ENCODE assay signal across 8 mouse cellular contexts in genomic region chr5:115072143-115072542, GRCm38 (mm10). TPM values are rescaled to one million over a fixed set of nuclear protein-coding genes. Genes with fewer than 3 reads are reported as not detected.
DNase-seq lines count a peak whose midpoint lies in the region; ATAC-seq and TF ChIP-seq lines count a peak whose summit lies in the region.
"Had no signal": no experiment of that assay in that cellular context is flagged by ENCODE, and none has a peak within 500 bp of the region (broad histone marks: within the 10 kb centered on the region; RNA-seq: fewer than 3 reads in every experiment).

No protein-coding gene starts in this region.

- peak overlapping the region; percentile 59 for H3K27ac ChIP-seq in left cerebral cortex, adult 2 months
- H3K27ac ChIP-seq in heart, embryonic 16.5 days (ENCODE audit: low read length), result peak overlapping the region; percentile 11; the same call in 1 of the 2 replicates
- H3K27ac ChIP-seq in liver, embryonic 14.5 days, result peak overlapping the region; percentile 93
- peak overlapping the region; percentile 28; the same call in 1 of the 2 replicates for H3K27ac ChIP-seq in small intestine, adult 2 months (ENCODE audit: insufficient read depth, low read depth, low read length)

- H3K4me2 ChIP-seq in heart, embryonic 16.5 days (ENCODE audit: low read depth, low read length), result no peak overlapping the region
- peak overlapping the region; percentile 76 for H3K4me2 ChIP-seq in liver, embryonic 14.5 days (ENCODE audit: low read depth)

- TF ChIP-seq POLR2A in small intestine, adult 2 months (IDR thresholded peaks at IDR 0.05; ENCODE audit: low read depth, low read length), result no peak

- WGBS in heart, embryonic 16.5 days, result 80% methylated on average over 7 of the region's 7 CpGs
- 51% methylated on average over 7 of the region's 7 CpGs for WGBS in liver, embryonic 14.5 days (ENCODE audit: insufficient replicate concordance)
- WGBS in small intestine, adult 2 months, result 15% methylated on average over 7 of the region's 7 CpGs

- no peaks in the 10 kb centered on the region for H3K9me3 ChIP-seq in heart, embryonic 16.5 days (replicated peaks; ENCODE audit: control insufficient read depth, low read length)
- H3K9me3 ChIP-seq in liver, embryonic 14.5 days (ENCODE audit: control insufficient read depth, low read length), result no peaks in the 10 kb centered on the region

- no peak for ATAC-seq in heart, embryonic 16.5 days (replicated peaks; ENCODE audit: extremely low read depth, insufficient read depth, low FRiP score)
- ATAC-seq in liver, embryonic 14.5 days (ENCODE audit: insufficient read depth), result peak; percentile 50

- intact Hi-C loops in left cerebral cortex, adult 2 months (cut with DNase I), result no loop called here
- intact Hi-C loops in left cerebral cortex, postnatal 4 days (cut with DNase I), result no loop called here

- DNase-seq in left cerebral cortex, adult 2 months (ENCODE audit: extremely low spot score in 1 of 2, low spot score in 2 of 2), result peak; percentile 34 to 51
- DNase-seq in left cerebral cortex, postnatal 4 days, result no peak
- peak; percentile 77 for DNase-seq in c-Kit-negative CD71-positive TER-119-positive erythroid progenitor cells, embryonic 14.5 days (ENCODE audit: low read depth, low spot score)
- peak; percentile 65 to 76 (median 76) for DNase-seq in liver, embryonic 14.5 days (ENCODE audit: low read depth in 3 of 3, low spot score in 3 of 3)
- DNase-seq in neural tube, embryonic 10.5 days (ENCODE audit: extremely low spot score, low spot score), result no peak

- peak; percentile 37; the same call in 1 of the 2 replicates for TF ChIP-seq EP300 in liver, embryonic 14.5 days (IDR thresholded peaks at IDR 0.05; ENCODE audit: low read depth)

- no peaks in the 10 kb centered on the region for H3K27me3 ChIP-seq in heart, embryonic 16.5 days (ENCODE audit: control insufficient read depth, insufficient read depth, low read length)
- no peaks in the 10 kb centered on the region for H3K27me3 ChIP-seq in liver, embryonic 14.5 days (ENCODE audit: control insufficient read depth, insufficient read depth, low read length)
- no peaks in the 10 kb centered on the region for H3K27me3 ChIP-seq in small intestine, adult 2 months (ENCODE audit: control insufficient read depth, insufficient read depth, low read length)

- peaks cover 43% of the 10 kb centered on the region for H3K4me1 ChIP-seq in heart, embryonic 16.5 days (ENCODE audit: control insufficient read depth, insufficient read depth, low read length)
- H3K4me1 ChIP-seq in liver, embryonic 14.5 days (replicated peaks; ENCODE audit: control insufficient read depth in 2 of 2, insufficient read depth in 2 of 2, low read length in 1 of 2), result peaks cover 89% of the 10 kb centered on the region in 2 experiments
- peaks cover 36% of the 10 kb centered on the region for H3K4me1 ChIP-seq in small intestine, adult 2 months (ENCODE audit: control insufficient read depth, insufficient read depth, insufficient read length, low read length)

- peaks cover 4% of the 10 kb centered on the region; the same call in 1 of the 2 replicates for H3K36me3 ChIP-seq in heart, embryonic 16.5 days (ENCODE audit: control insufficient read depth, insufficient read depth)
- peaks cover 17% of the 10 kb centered on the region for H3K36me3 ChIP-seq in liver, embryonic 14.5 days (replicated peaks; ENCODE audit: control insufficient read depth, insufficient read depth, low read depth)
- H3K36me3 ChIP-seq in small intestine, adult 2 months (ENCODE audit: control insufficient read depth, insufficient read depth, low read length), result peaks cover 5% of the 10 kb centered on the region; the same call in 1 of the 2 replicates

- no peak for TF ChIP-seq CTCF in left cerebral cortex, adult 2 months (IDR thresholded peaks at IDR 0.05)
- no peak for TF ChIP-seq CTCF in liver, embryonic 14.5 days (IDR thresholded peaks at IDR 0.05; ENCODE audit: low read depth)
- no peak for TF ChIP-seq CTCF in small intestine, adult 2 months (IDR thresholded peaks at IDR 0.05; ENCODE audit: extremely low read depth, insufficient read length, insufficient replicate concordance, low read depth, low read length)

- no peak overlapping the region for H3K9ac ChIP-seq in heart, embryonic 16.5 days (ENCODE audit: low read length)
- H3K9ac ChIP-seq in liver, embryonic 14.5 days (replicated peaks), result peak overlapping the region; percentile 66

- no peak overlapping the region for H3K4me3 ChIP-seq in left cerebral cortex, adult 2 months
- no peak overlapping the region for H3K4me3 ChIP-seq in heart, embryonic 16.5 days (ENCODE audit: low read length)
- H3K4me3 ChIP-seq in liver, embryonic 14.5 days (ENCODE audit: insufficient read depth in 1 of 2, low read depth in 2 of 2, low read length in 2 of 2), result peak overlapping the region in 1 of 2 experiments; percentile 6; a peak in 3 of 4 replicates
- no peak overlapping the region for H3K4me3 ChIP-seq in small intestine, adult 2 months (ENCODE audit: low read depth, low read length)

RNA-seq across cellular contexts. Expression of gene Gm10401, which starts 26.0 kb away (rescaled TPM):
- not detected for total RNA-seq in left cerebral cortex, adult 2 months (2021)
- not detected for total RNA-seq in left cerebral cortex, postnatal 4 days (2021)
- polyA plus RNA-seq in heart, embryonic 16.5 days (2015; fragmentation: Nextera tagmentation; extraction: Ambion mirVana), result 9.2 and 14.9 TPM in 2 replicates
- 0.07 TPM in 1 of 2 replicates, not detected in the other for polyA plus RNA-seq in liver, embryonic 14.5 days (2012; rRNA removed)
- polyA plus RNA-seq in liver, embryonic 14.5 days (2014; fragmentation: Nextera tagmentation; extraction: Ambion mirVana), result 11.9 and 14.0 TPM in 2 replicates
- polyA plus RNA-seq in small intestine, adult 2 months (2012; rRNA removed), result not detected in 2 replicates
- polyA plus RNA-seq: cortical plate, adult 2 months had no signal

RNA-seq across cellular contexts. Expression of gene Acads, which starts 47.0 kb away (rescaled TPM):
- total RNA-seq in left cerebral cortex, adult 2 months (2021), result 1 to 10 TPM; 6.5 to 7.2 TPM
- 1 to 10 TPM; 9.1 to 9.4 TPM for total RNA-seq in left cerebral cortex, postnatal 4 days (2021)
- 140 and 143 TPM in 2 replicates for polyA plus RNA-seq in heart, embryonic 16.5 days (2015; fragmentation: Nextera tagmentation; extraction: Ambion mirVana)
- 26.0 and 26.4 TPM in 2 replicates for polyA plus RNA-seq in liver, embryonic 14.5 days (2012; rRNA removed)
- 21.2 and 22.9 TPM in 2 replicates for polyA plus RNA-seq in liver, embryonic 14.5 days (2014; fragmentation: Nextera tagmentation; extraction: Ambion mirVana)
- polyA plus RNA-seq in small intestine, adult 2 months (2012; rRNA removed), result 63.3 and 95.9 TPM in 2 replicates

Comparison
In these comparisons a context has a peak if more than half of its experiments do, and no peak if none do; other contexts are left out.
1. DNase-seq: peak in left cerebral cortex, adult 2 months (2 of 2), c-Kit-negative CD71-positive TER-119-positive erythroid progenitor cells, embryonic 14.5 days (single experiment) and liver, embryonic 14.5 days (3 of 3); none in left cerebral cortex, postnatal 4 days (single experiment) and neural tube, embryonic 10.5 days (single experiment).
2. H3K27ac ChIP-seq: peak in every context shown above with its lines; median percentile 93 in liver, embryonic 14.5 days; 59 in left cerebral cortex, adult 2 months; 28 in small intestine, adult 2 months; 11 in heart, embryonic 16.5 days.